Mouse (Mus musculus) common myeloid progenitor, adult 5-6 weeks (primary cell): Measurements from ENCODE around the gene Slc4a1ap. TPM values are rescaled to one million over a fixed set of nuclear protein-coding genes. Genes with fewer than 3 reads are reported as not detected.

Source experiments
- ATAC-seq: replicated peaks from 2 replicates; pipeline ENCODE4 v1.8.0; 2016; ENCODE audit warnings: low read depth, mild to moderate bottlenecking, moderate TSS enrichment, inconsistent platforms; ENCODE audit not compliant: poor library complexity, severe bottlenecking
- total RNA-seq: library from RNA; stranded (forward); fragments of 200-1000, 187-1606 nt; gene quantifications from 2 replicates; pipeline ENCODE4 v1.2.3, GENCODE M21; 2017

Slc4a1ap gene
- total RNA-seq, 1 experiment from 2014 or later, result 61.4 TPM

DNA sequence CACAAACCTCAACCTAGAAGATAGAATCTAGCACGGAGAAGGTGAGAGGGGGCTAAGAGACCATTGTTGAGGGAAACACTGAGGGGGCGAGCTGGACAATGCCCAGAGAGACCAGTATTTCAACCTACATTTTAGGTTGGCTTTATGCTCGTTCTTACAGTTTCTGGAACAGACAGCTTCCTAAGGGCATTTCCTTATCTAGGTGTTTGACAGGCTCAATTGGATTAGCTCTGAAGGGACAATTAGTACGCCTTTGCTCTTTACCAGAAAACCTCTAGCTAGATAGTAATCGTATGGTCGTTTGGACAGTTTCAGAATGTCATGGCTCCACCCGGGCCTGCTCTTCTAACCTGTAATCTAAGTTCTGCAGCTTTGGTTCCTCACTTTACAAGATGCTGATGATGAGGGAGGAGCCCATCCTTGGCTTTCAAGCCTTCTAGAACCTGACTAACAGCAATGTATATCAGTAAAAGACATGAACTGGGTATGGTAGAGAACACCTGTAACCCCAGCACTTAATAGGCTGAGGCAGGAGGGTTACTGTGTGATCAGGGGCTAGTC, 74.4 kb downstream of the Slc4a1ap start:
- ATAC-seq, result no peak

DNA sequence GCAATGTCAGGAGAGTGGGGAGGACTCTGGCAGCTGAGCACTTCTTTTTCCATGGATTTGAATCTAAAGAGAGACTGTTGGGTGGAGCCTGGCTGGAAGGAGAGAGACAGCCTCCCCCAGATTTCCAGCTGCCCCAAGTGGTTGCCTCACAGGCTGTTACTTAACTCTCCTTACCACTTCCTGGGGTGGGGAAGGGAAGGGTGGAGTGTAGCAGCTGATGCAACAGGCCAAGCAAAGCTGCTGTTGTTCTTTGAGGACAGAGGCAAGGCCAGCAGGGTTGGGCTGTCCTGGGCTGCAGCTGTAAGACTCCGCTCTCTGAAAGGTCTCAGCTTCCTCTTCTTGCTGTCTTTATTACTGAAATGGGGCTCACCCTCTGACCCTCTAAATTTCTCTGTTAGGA, 75.6 kb downstream of the Slc4a1ap start:
- peak; percentile 95 for ATAC-seq

DNA sequence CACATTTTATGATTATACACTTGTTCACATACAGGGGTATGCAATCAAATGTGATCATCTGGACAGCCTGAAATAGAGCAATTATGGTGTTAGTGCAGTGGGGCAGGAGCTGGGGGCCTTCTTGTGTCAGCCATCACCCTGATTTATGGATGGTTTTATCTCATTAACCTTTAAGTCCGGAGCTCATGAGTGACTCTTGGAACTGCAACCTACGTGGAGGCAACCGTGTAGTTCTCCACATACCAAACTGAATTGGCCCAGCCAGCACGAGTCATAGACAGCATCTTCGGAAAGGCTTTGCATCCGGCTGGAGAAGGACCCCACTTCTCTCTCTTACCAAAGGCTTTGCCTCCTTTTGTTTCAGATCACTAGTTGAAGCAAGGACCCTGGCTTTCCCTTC, 77.0 kb downstream of the Slc4a1ap start:
- ATAC-seq, result no peak

DNA sequence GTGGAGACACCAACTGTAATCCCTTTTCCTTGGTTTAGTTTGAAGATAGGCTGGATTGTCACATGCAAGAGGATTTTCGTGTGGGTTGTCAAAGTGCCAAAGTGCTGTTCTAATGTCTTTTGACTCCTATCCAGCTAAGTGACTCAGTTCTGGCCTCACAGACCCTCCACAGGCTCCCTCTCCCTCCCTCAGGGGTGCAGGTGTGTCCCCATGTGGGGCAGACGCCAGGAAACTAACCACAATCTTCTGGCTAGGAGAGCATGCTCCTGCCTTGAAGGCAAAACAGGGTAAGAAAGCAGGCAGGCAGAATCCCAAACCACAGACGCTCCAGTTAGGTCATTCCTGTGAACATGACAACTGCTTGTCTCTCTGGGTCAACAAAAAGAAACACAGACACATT, 79.4 kb downstream of the Slc4a1ap start:
- no peak for ATAC-seq

Other genes starting within 250 kb of the Slc4a1ap start
- 32.7 and 48.5 TPM in 2 replicates for gene Ift172, start 235.9 kb upstream of the Slc4a1ap start, total RNA-seq
- gene Fndc4, start 230.9 kb upstream of the Slc4a1ap start, total RNA-seq, result 1.5 TPM in 1 of 2 replicates, not detected in the other
- gene Gckr, start 229.6 kb upstream of the Slc4a1ap start, total RNA-seq, result not detected in 2 replicates
- 32.1 and 52.6 TPM in 2 replicates for gene Zfp512, start 74.6 kb upstream of the Slc4a1ap start, total RNA-seq
- 0.87 TPM in 1 of 2 replicates, not detected in the other for gene 4930548H24Rik, start 41.3 kb upstream of the Slc4a1ap start, total RNA-seq
- 19.4 and 37.1 TPM in 2 replicates for gene Gpn1, start 32.3 kb upstream of the Slc4a1ap start, total RNA-seq
- 21.4 and 24.9 TPM in 2 replicates for gene Supt7l, start 812 bp downstream of the Slc4a1ap start, total RNA-seq
- 133 and 158 TPM in 2 replicates for gene Mrpl33, start 69.9 kb downstream of the Slc4a1ap start, total RNA-seq
- 9.6 and 16.8 TPM in 2 replicates for gene Rbks, start 170.6 kb downstream of the Slc4a1ap start, total RNA-seq
- gene Babam2, start 170.7 kb downstream of the Slc4a1ap start, total RNA-seq, result 38.9 and 60.6 TPM in 2 replicates